Mouse (Mus musculus) forebrain, embryonic 13.5 days (tissue): ENCODE measurements around the gene Kirrel3. TPM values are rescaled to one million over a fixed set of nuclear protein-coding genes. Genes with fewer than 3 reads are reported as not detected.
A peak's percentile ranks its signal among the peaks of the same experiment; 100 is the strongest.

Experiments
- ATAC-seq: fragments of 200-750 bp; cut with Nextera tagmentation; 2 replicates; pipeline ENCODE4 v1.8.0; 2017
- H3K27ac ChIP-seq: fragments of 300-500 bp; sonication (generic); 2 replicates; pipeline ENCODE4 v1.5.1; 2015; ENCODE audit warnings: inconsistent platforms, mild to moderate bottlenecking, moderate library complexity
- H3K27me3 ChIP-seq: fragments of 300-500 bp; sonication (generic); 2 replicates; pipeline ENCODE4 v1.6.1; 2015; ENCODE audit warnings: mild to moderate bottlenecking, inconsistent platforms
- H3K36me3 ChIP-seq: fragments of 300-500 bp; sonication (generic); 2 replicates; pipeline ENCODE4 v1.6.1; 2015; ENCODE audit warnings: mild to moderate bottlenecking, inconsistent platforms; ENCODE audit not compliant: poor library complexity, severe bottlenecking
- H3K4me1 ChIP-seq: fragments of 300-500 bp; sonication (generic); 2 replicates; pipeline ENCODE4 v1.6.1; 2015; ENCODE audit warnings: inconsistent platforms
- H3K4me2 ChIP-seq: fragments of 300-500 bp; sonication (generic); 2 replicates; pipeline ENCODE4 v1.6.1; 2015; ENCODE audit warnings: inconsistent platforms, mild to moderate bottlenecking, moderate library complexity
- H3K4me3 ChIP-seq: fragments of 300-500 bp; sonication (generic); 2 replicates; pipeline ENCODE4 v1.5.1; 2015; ENCODE audit warnings: mild to moderate bottlenecking, inconsistent platforms
- H3K9ac ChIP-seq: fragments of 300-500 bp; sonication (generic); 2 replicates; pipeline ENCODE4 v1.6.1; 2015; ENCODE audit warnings: mild to moderate bottlenecking, inconsistent platforms
- H3K9me3 ChIP-seq: fragments of 300-500 bp; sonication (generic); replicated peaks from 2 replicates; pipeline ENCODE4 v1.6.1; 2016; ENCODE audit warnings: inconsistent platforms
- WGBS: fragments of 180-500 bp; shearing (Covaris S2); methylation state at CpG from one replicate; pipeline ENCODE4 v1.1.7; 2015; 5-methylcytosine and 5-hydroxymethylcytosine counted together
- polyA plus RNA-seq: library from polyadenylated mRNA; unstranded; fragments of >200 nt; fragmentation: Nextera tagmentation; extraction: Ambion mirVana; gene quantifications from 2 replicates; pipeline ENCODE4 v1.2.1, GENCODE M21; 2015

Kirrel3 gene
- polyA plus RNA-seq, 1 experiment from 2014 or later, result 17.1 TPM

DNA sequence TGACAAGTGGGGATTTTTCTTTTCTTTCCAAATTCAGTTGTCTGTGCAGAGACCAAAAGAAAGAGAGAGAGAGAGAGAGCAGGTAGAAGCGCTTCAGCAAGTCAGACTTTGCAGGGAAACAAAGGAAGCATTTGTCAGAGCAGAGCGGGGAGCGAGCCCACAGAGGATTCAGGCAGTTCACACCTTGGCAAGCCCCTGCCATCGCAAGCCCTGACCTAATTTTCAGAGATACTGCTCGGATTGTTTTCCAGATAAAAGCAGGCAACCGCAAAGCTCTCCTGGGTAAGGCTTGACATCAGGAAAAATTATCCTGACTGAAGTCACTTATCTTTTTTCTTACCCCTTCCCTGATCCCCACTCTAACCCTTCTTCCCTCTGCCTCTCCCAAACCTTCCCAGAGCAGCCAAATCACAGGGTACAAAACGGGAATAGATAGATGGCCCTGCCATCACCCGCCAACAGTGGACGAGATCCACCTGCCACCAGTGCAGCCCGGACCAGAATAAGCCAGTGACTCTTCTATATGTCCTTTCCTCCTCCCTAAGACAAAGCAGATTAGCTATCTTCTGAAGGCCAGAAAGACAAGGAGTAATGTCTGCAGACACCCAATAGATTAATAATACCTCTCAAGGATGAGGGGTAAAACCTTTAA is 332.8 kb downstream of the Kirrel3 start:
- 30% methylated on average over 10 of the region's 10 CpGs for WGBS
- Histone ChIP-seq H3K9ac (no peak overlapping the region), H3K4me2 (no peak overlapping the region), H3K4me3 (no peak overlapping the region), H3K36me3 (no peaks in the 10 kb centered on the region), H3K27ac (no peak overlapping the region), H3K9me3 (no peaks in the 10 kb centered on the region), H3K27me3 (no peaks in the 10 kb centered on the region; the same call in 1 of the 2 replicates), H3K4me1 (no peaks in the 10 kb centered on the region)
- no peak; the same call in 1 of the 2 replicates for ATAC-seq

DNA sequence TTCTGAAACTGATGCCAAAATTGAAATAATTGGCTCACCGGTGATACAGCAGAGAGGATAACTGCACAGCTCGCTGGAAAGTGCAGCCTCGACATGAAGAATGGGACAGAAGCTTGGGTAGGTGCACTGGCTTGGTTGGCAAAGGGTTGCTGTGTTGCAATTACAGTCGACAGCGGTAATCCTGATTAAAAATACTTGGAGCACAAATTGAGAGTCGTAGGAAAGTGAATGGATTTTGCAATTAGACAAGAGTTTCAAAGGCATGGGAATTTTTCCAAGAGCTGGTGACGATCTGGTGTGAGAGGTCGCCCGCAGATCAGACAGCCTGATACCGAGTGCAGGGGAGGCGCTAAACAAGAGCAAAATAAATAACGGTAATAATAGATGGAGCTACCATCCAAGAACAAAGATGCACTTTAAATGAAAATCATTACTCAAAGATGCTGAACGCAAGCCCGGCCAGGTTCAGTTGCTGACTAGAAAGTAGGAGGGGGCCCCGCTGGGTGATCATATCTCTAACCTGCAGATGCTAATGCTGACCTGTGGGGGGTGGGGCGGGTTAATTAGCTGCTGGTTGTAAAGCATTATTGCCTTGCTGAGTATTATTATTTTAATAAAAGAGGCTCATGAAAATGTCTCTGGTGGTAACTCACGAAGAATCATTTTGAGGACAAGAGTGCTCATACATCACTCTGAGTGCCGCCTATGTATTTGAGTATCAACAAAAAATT is 338.8 kb downstream of the Kirrel3 start:
- Histone ChIP-seq H3K36me3 (no peaks in the 10 kb centered on the region), H3K9ac (no peak overlapping the region), H3K27ac (peak overlapping the region; percentile 15; the same call in 1 of the 2 replicates), H3K4me1 (peaks cover 26% of the 10 kb centered on the region), H3K9me3 (no peaks in the 10 kb centered on the region), H3K4me3 (no peak overlapping the region), H3K4me2 (peak overlapping the region; percentile 25; the same call in 1 of the 2 replicates), H3K27me3 (no peaks in the 10 kb centered on the region; the same call in 1 of the 2 replicates)
- WGBS, result 45% methylated on average over 18 of the region's 18 CpGs
- ATAC-seq, result peak; percentile 34; the same call in 1 of the 2 replicates

DNA sequence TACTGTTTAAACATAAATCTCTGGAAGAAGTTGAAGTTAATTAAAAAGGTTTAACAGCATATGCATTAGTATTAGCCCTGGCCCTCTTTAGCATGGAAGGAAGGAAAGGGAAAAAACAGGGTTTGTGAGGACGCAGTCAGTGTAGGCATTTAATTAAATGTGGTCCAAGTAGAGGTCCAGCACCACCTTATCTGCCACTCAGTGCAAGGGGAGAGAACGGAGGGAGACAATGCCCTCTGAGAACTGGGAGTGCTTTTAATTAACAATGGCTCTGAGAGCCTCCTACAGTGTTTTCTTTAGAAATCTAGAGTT is 339.4 kb downstream of the Kirrel3 start:
- Histone ChIP-seq H3K9ac (no peak overlapping the region), H3K27me3 (no peaks in the 10 kb centered on the region; the same call in 1 of the 2 replicates), H3K4me3 (no peak overlapping the region), H3K4me1 (peaks cover 26% of the 10 kb centered on the region), H3K9me3 (no peaks in the 10 kb centered on the region), H3K27ac (peak overlapping the region; percentile 27; the same call in 1 of the 2 replicates), H3K4me2 (0 out of 2 replicates have a peak overlapping the region, but pooled peaks have one; percentile 25), H3K36me3 (no peaks in the 10 kb centered on the region)
- 7% methylated on average over 2 of the region's 2 CpGs for WGBS
- no peak for ATAC-seq

DNA sequence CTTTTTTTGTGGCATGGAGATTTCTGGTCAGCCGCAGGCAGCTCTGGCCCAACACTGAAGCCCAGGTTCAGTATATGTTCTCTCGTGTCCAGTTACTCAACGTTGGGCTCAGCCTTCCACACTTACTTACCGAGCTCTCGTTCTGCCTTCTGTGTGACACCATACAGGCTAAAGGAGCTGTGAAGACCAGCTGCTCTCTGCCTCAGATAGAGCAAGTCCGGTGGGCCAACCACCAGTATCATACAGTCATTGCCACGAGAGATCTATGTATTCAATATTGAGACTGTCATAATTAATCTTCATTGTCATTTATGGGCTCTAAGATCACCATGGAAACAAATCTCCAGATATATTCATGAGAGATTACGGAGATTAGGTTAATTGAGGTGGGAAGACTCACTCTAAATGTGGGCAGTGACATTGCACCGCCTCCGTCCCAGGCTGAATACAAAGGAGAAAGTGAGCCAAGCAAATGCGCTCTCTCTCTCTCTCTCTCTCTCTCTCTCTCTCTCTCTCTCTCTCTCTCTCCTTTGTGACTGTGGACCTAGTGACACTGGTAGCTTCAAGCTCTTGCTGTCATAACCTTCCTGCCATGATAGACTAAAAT is 339.8 kb downstream of the Kirrel3 start:
- Histone ChIP-seq H3K4me3 (no peak overlapping the region), H3K4me2 (no peak overlapping the region), H3K9ac (no peak overlapping the region), H3K9me3 (no peaks in the 10 kb centered on the region), H3K27me3 (no peaks in the 10 kb centered on the region; the same call in 1 of the 2 replicates), H3K4me1 (peaks cover 26% of the 10 kb centered on the region), H3K36me3 (no peaks in the 10 kb centered on the region), H3K27ac (peak overlapping the region; percentile 27; the same call in 1 of the 2 replicates)
- 14% methylated on average over 11 of the region's 11 CpGs for WGBS
- ATAC-seq, result peak; percentile 39; the same call in 1 of the 2 replicates

DNA sequence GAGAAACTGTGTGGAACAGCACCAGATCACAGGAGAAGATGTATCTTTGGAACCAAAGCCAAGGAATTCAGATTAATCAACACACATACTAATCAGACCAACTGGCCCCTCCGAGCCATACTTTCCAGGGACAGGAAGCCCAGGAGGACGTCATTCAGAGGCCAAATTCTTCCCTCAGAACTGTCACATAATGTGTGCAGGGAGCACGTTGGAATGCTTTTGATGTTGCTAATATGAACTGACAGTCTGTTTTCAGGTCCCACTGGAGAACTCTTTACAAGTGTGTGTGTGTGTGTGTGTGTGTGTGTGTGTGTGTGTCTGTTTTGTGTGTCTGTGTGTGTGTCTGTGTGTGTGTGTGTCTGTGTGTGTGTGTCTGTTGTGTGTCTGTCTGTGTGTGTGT is 345.0 kb downstream of the Kirrel3 start:
- H3K9ac ChIP-seq, result no peak overlapping the region
- no peaks in the 10 kb centered on the region for H3K36me3 ChIP-seq
- no peaks in the 10 kb centered on the region for H3K9me3 ChIP-seq
- ATAC-seq, result no peak
- no peaks in the 10 kb centered on the region for H3K27me3 ChIP-seq
- H3K27ac ChIP-seq, result no peak overlapping the region
- no peak overlapping the region for H3K4me2 ChIP-seq
- H3K4me1 ChIP-seq, result peaks cover 6% of the 10 kb centered on the region
- WGBS, result 33% methylated on average over 3 of the region's 3 CpGs
- H3K4me3 ChIP-seq, result no peak overlapping the region

DNA sequence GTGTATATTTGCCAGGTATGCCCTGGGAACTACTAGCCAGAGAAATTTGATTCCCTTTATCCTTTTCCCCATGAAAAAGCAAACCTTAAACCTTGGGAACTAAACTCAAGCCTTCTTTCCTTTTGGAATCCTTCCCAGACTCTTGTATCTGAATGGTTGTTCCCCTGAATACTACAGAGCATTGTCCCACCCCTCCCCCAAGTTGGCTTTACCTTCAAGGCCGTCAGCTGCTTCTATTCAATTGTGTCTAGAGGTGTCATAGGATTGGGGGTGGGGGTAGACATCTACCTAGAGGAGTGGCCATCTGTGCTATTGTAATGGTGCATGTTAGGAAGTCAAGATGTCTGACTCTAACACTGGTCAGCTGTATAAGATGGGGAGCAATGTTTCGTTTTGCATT is 351.1 kb downstream of the Kirrel3 start:
- no peak overlapping the region for H3K27ac ChIP-seq
- H3K36me3 ChIP-seq, result no peaks in the 10 kb centered on the region
- H3K4me3 ChIP-seq, result no peak overlapping the region
- no peak overlapping the region for H3K9ac ChIP-seq
- no peak overlapping the region for H3K4me2 ChIP-seq
- H3K9me3 ChIP-seq, result no peaks in the 10 kb centered on the region
- ATAC-seq, result no peak
- H3K4me1 ChIP-seq, result peaks cover 30% of the 10 kb centered on the region
- WGBS, result 53% methylated on average over 2 of the region's 2 CpGs
- H3K27me3 ChIP-seq, result no peaks in the 10 kb centered on the region

DNA sequence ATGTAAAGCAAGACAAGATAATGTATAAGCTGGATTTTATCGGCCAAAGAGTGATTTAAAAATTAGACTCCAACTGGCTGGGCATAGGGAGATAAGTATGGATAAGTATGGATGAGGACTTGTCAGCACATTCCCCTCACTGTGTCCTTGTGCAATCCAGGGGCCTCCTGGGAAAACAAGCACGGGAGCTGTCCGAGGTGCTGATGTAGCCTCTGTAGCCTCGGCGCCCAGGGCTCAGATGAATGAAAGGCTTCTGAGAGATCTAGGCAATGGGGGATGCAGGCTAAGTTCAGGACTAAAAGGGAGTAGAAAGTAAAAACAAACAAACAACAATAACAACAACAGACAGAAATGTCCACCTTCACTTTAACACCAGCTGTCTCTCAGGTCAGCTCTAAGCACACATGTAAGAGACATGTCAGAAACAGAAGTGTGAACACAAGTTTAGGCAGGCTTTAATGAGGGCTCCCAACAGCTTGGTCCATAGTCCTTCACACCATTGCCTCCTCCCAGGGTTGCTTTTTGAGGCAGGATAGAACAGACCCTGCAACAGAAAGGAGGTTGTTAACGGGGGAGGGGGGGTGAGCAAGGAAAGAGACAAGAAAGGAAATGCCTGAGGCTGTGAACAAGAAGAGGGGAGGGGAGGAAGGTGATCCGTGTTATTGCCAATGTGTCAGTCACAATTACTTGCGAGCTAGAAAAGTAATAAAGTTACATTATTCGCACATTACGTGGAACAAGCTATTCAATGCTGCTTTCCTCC is 352.2 kb downstream of the Kirrel3 start:
- Histone ChIP-seq H3K4me3 (no peak overlapping the region), H3K4me1 (peaks cover 40% of the 10 kb centered on the region), H3K27me3 (no peaks in the 10 kb centered on the region), H3K36me3 (no peaks in the 10 kb centered on the region), H3K9ac (no peak overlapping the region), H3K4me2 (no peak overlapping the region), H3K9me3 (no peaks in the 10 kb centered on the region), H3K27ac (no peak overlapping the region)
- ATAC-seq, result peak; percentile 52; the same call in 1 of the 2 replicates
- WGBS, result 38% methylated on average over 10 of the region's 10 CpGs

DNA sequence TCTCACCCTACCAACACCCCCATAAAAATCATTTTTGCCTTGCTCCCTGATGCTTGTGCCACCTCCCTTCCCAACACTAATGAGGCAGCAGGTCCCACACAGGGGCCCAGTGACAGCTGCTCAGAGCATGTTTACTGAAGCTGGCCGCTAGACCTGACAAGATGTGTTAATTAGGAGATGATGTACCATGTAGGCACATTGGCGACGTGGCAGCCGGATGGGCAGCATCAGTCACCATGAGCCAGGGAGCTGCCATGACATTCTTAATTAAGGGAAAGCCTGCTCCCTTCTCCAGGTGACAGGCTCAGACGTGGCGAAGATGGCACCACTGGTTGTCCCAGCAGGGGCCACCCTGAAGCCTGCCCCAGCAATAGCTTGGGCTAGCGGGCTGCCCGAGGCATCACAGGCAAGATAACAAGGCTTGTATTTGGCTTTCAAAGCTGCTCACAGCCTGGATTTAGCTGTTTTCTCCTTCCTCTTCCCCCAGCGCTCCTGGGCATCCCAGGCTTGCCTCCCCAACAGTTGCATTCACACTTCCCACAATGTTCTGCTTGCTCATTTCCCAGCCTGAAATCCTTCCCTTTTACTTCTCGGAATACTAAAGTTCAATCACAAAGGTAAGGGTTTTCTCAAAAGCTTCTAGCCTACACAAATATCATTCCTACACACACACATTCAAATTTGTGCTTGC is 357.7 kb downstream of the Kirrel3 start:
- Histone ChIP-seq H3K4me3 (no peak overlapping the region), H3K9me3 (no peaks in the 10 kb centered on the region), H3K4me1 (peaks cover 32% of the 10 kb centered on the region), H3K4me2 (no peak overlapping the region), H3K36me3 (no peaks in the 10 kb centered on the region), H3K27ac (no peak overlapping the region), H3K27me3 (no peaks in the 10 kb centered on the region), H3K9ac (no peak overlapping the region)
- ATAC-seq, result peak; percentile 52; the same call in 1 of the 2 replicates
- WGBS, result 62% methylated on average over 10 of the region's 10 CpGs

DNA sequence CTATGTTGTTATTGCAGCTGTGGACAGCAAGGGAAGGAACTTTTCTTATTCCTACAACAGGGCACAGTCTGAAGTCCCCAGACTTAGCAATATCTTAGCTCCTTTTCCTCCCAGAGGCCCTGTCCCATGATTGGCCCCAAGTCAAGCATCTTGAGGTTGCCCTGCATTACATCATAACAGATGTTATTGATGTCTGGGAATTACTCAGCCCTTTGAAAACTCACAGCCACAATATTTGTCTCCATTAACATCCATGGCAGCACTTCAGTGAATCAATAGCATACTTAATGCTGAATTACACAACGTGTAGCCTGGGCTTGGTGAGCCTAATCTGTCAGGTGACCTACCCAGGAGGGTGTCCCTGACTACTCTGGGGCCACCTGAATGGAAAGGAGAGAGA is 360.7 kb downstream of the Kirrel3 start:
- Histone ChIP-seq H3K36me3 (no peaks in the 10 kb centered on the region), H3K27ac (no peak overlapping the region), H3K9ac (no peak overlapping the region), H3K27me3 (no peaks in the 10 kb centered on the region), H3K4me1 (peaks cover 21% of the 10 kb centered on the region), H3K4me2 (no peak overlapping the region), H3K4me3 (no peak overlapping the region), H3K9me3 (no peaks in the 10 kb centered on the region)
- 33% methylated on average over 1 of the region's 1 CpGs for WGBS
- no peak for ATAC-seq

DNA sequence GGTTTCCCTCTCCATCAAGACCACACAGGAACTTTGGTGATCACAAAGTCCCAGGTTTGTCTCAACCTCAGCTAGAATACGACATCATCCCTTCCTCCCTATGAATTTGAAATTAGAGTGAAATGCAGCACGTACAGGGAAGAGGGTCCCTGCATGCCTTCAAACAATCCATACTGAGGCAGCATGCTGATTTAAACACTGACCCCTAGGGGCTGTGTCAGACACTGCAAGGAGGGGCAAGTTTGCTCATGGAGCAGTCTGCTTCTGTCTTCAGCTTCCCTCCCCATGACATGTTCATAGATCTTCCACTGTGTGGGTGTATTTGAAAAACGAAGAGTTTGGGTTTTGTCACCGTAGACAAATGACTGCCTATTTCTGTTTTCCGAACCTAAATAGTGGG is 362.0 kb downstream of the Kirrel3 start:
- Histone ChIP-seq H3K27ac (no peak overlapping the region), H3K27me3 (no peaks in the 10 kb centered on the region), H3K36me3 (no peaks in the 10 kb centered on the region), H3K4me3 (no peak overlapping the region), H3K9me3 (no peaks in the 10 kb centered on the region), H3K4me2 (no peak overlapping the region), H3K9ac (no peak overlapping the region), H3K4me1 (peaks cover 9% of the 10 kb centered on the region)
- 52% methylated on average over 5 of the region's 5 CpGs for WGBS
- no peak for ATAC-seq

DNA sequence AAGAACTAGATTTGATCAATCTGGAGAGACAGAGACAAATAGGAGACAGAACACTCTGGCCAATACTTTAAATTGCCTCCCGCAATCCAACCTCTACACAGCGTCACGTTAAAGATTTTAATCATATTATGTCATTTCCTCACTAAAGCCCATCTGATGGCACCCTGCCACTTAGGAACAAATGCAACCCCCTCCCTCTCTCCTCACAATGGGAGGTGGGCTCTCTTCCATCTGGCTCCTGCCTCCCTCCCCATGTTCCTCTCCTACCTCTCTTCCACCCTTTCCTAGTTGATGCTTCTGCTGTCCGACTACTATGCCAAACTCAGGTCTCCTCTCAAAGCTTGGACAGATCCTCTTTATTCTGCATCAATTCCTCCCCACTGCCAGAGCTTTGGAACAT is 365.4 kb downstream of the Kirrel3 start:
- Histone ChIP-seq H3K4me1 (no peaks in the 10 kb centered on the region), H3K36me3 (no peaks in the 10 kb centered on the region), H3K27me3 (no peaks in the 10 kb centered on the region), H3K4me2 (no peak overlapping the region), H3K9me3 (no peaks in the 10 kb centered on the region), H3K4me3 (no peak overlapping the region), H3K9ac (no peak overlapping the region), H3K27ac (no peak overlapping the region)
- no peak for ATAC-seq
- WGBS, result 90% methylated on average over 4 of the region's 4 CpGs
